Mouse (Mus musculus): Measurements from ENCODE around the gene Clmn.

DNA sequence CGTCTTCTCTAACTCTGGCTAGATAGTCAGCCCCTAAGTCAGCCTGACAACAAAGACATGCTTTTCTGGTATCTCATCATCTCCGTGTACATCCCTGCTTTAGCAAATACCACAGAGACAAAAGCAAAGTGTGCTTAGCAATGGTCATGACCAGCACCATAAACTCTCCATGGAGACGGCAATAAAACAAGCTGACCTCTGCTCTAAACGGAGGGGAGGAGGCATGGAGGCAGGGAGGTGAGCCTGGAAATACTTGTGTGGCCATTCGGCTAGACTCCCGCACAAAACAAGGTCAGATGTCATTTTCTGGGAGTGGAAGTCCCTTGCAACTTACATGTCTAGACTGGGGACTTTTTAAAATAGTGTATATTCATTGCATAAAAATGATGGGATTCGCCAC is 9.3 kb downstream of the Clmn start:
- TF ChIP-seq CTCF (IDR thresholded peaks at IDR 0.05 in 2 of 3, conservative IDR thresholded peaks at IDR 0.05 in 1 of 3; ENCODE audit: control insufficient read depth in 1 of 3, insufficient read depth in 1 of 3, low read depth in 2 of 3, low read length in 3 of 3, poor library complexity in 1 of 3, severe bottlenecking in 1 of 3) (no peak), ZMIZ1 (IDR thresholded peaks at IDR 0.05; ENCODE audit: low read depth, low read length) (no peak), POLR2A (IDR thresholded peaks at IDR 0.05; ENCODE audit: control insufficient read depth in 1 of 2, insufficient read depth in 1 of 2, low read depth in 1 of 2, low read length in 2 of 2, poor library complexity in 1 of 2) (no peak), EP300 (IDR thresholded peaks at IDR 0.05; ENCODE audit: low read depth in 1 of 2, low read length in 2 of 2) (no peak), JUND (IDR thresholded peaks at IDR 0.05; ENCODE audit: low read depth, low read length) (no peak)
